Mouse (Mus musculus): ENCODE measurements around the gene Nosip. TPM values are rescaled to one million over a fixed set of nuclear protein-coding genes. Genes with fewer than 3 reads are reported as not detected.
"Not testable (repeated sequence)": the region's sequence is repeated elsewhere in the genome, so short reads cannot be mapped to it uniquely, and the experiment has no call there.

Gene Nosip
- polyA plus RNA-seq, 1 experiment from 2014 or later: 31.5 TPM

DNA sequence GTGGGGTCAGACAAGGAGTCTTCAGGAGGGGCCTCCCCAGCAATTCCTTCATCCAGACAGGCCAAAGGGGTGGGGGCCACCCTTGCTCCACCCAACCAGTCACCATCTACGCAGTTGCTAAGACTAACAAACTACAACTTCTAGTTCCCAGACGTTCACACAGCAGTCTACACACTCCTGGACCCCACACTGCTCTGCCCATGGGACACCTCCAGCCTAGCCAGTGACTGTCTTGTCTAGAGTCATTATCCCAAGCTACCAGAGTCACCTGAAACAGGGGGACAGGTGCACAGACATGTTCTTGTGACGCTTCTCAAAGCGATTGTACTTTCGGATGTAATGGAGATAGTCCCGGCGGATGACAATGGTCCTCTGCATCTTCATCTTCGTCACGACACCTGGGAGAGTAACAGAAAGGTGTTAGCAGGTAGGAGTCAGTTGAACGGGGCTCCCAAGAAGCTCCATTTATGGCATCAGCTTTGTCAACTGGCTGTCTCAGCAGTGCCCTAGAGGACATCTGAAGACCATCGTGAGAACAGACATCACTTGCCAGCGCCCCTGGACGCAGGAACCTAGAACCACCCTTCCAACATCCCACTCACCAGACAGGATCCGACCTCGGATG lies 60.4 kb downstream of the Nosip start:
- Histone ChIP-seq H3K27me3 (no peaks in the 10 kb centered on the region), H3K36me3 (peaks cover 77% of the 10 kb centered on the region), H3K9ac (peak overlapping the region; percentile 98), H3K4me3 (replicated peaks) (peak overlapping the region; percentile 95), H3K4me1 (replicated peaks) (peaks cover 87% of the 10 kb centered on the region), H3K4me2 (peak overlapping the region; percentile 94), H3K27ac (peak overlapping the region; percentile 89), H3K9me3 (replicated peaks) (no peaks in the 10 kb centered on the region)
- no peak for ATAC-seq (ENCODE audit: low read depth)
- WGBS (ENCODE audit: insufficient replicate concordance): 61% methylated on average over 15 of the region's 15 CpGs
- DNase-seq: no peak

DNA sequence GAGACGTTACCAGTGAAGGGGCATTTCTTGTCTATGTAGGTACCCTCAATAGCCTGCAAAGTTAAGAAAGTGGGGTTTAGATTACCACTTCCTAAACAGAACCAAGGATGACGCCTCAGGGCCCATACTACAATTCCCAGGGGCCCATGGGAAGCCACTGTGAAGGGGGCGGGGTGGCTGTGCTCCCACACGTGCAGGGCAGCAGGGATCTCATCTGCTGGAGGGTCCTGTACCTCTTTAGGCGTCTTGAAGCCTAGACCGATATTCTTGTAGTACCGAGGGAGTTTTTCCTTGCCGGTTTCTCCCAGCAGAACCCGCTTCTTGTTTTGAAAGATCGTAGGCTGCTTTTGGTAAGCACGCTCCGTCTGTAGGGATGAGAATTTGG lies 60.9 kb downstream of the Nosip start:
- Histone ChIP-seq H3K4me3 (replicated peaks) (peak overlapping the region; percentile 95), H3K9ac (peak overlapping the region; percentile 98), H3K4me1 (replicated peaks) (peaks cover 87% of the 10 kb centered on the region), H3K27ac (peak overlapping the region; percentile 89), H3K4me2 (peak overlapping the region; percentile 94), H3K27me3 (no peaks in the 10 kb centered on the region), H3K36me3 (peaks cover 80% of the 10 kb centered on the region), H3K9me3 (replicated peaks) (no peaks in the 10 kb centered on the region)
- ATAC-seq (ENCODE audit: low read depth): no peak
- DNase-seq: no peak
- 7% methylated on average over 12 of the region's 12 CpGs for WGBS (ENCODE audit: insufficient replicate concordance)

DNA sequence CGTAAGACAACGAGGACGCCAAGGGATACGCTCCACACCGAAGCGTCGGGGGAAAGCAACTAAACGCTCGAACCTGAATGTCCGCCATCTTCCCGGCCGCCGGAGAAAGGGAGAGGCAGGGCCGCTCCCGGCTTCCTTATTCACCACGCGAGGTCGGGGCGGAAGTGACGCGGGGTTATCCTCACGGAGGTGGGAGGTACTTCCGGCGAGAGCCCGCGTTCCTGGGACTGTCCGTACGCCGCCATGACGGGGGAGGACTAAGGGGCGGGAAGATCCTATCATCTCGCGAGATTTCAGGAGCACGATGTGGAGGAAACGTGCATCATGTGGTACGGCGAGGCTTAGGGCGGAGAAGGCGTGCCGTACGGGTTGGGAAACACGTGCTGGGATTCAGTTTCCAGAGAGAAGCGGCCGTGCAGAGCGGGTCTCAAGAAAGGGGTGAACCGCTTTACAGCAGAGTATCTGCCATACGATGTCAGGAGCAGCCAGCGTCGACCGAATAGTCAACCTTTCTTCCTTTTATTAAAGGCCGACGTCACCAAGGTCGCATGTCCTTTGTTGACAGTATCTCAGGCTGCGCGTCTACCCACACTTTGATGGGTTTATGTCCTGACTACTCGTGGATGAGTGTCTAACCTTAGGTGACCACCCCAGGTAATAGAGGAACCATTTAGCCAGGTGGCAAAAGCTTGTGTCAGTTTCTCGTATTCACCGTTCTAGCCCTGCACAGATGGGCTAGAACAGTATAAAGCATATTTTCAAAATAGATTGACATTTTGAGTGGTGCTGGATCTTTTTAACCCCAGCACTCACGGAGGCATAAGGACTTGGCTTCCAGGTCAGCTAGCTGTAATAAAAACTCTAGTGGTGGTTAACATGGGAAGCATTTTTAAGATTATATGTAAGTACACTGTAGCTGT lies 62.3 kb downstream of the Nosip start, which contains the start of gene Rps11:
Gene Rps11 (minus strand): TSS at position 216 of the 920 bp plus-strand sequence.
- Histone ChIP-seq H3K27me3 (no peaks in the 10 kb centered on the region), H3K4me1 (replicated peaks) (peaks cover 79% of the 10 kb centered on the region), H3K36me3 (peaks cover 73% of the 10 kb centered on the region), H3K9me3 (replicated peaks) (no peaks in the 10 kb centered on the region), H3K4me3 (replicated peaks) (peak within 1 kb of the TSS; percentile 95), H3K9ac (peak within 1 kb of the TSS; percentile 98), H3K4me2 (peak within 1 kb of the TSS; percentile 94), H3K27ac (peak within 1 kb of the TSS; percentile 94)
- peak; percentile 99 for DNase-seq
- WGBS (ENCODE audit: insufficient replicate concordance): under 1% methylated on average over 59 of the region's 59 CpGs
- peak; percentile 78 for ATAC-seq (ENCODE audit: low read depth)

DNA sequence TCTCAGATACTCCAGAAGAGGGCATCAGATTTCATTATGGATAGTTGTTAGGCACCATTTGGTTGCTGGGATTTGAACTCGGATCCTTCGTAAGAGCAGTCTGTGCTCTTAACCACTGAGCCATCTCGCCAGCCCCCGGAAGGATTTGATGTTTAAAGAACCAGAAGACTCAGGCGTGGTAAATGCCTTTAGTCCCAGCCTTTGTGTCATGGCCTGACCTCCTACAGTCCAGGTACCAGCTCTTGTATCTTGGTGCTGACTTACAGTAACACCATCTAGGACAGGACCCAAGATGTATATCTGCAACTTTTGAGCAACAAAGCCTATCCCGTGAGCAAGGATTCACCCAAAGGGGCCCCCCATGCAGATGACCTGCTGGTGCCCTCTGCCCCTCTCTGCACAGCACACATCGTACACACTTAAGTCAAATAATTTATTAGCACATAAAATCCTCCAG lies 62.9 kb downstream of the Nosip start:
- peak; percentile 57 for DNase-seq

DNA sequence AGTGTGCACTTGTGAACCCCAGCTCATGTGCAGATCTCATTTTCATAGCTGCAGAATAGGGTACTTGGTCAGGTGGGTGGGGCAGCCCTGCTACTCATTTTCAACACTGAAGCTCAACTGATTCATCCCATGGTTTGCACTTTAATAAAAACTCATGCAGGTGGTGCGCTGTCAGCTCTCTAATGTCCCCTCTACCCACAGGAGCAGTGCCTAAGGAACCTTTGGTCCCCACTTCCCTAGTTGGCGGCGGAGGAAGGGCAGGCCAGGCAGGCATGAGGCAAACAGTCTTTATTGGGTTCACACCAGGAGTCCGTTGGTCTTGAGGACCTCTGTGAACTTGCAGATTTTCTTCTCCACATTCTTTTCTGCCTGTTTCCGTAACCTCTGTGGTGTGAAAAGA lies 63.4 kb downstream of the Nosip start:
- ATAC-seq (ENCODE audit: low read depth); DNase-seq; H3K27me3 ChIP-seq; H3K9me3 ChIP-seq (replicated peaks): not testable (repeated sequence)
- 56% methylated on average over 5 of the region's 5 CpGs for WGBS (ENCODE audit: insufficient replicate concordance)
- peaks cover 61% of the 10 kb centered on the region for H3K36me3 ChIP-seq
- H3K4me1 ChIP-seq (replicated peaks): peaks cover 81% of the 10 kb centered on the region
- H3K4me3 ChIP-seq (replicated peaks): peak overlapping the region; percentile 82
- H3K4me2 ChIP-seq: peak overlapping the region; percentile 94
- H3K27ac ChIP-seq: peak overlapping the region; percentile 94
- H3K9ac ChIP-seq: peak overlapping the region; percentile 95

More for the DNA sequence above, 62.9 kb downstream of the Nosip start:
- no peaks in the 10 kb centered on the region for H3K27me3 ChIP-seq
- H3K4me1 ChIP-seq (replicated peaks): peaks cover 81% of the 10 kb centered on the region
- H3K27ac ChIP-seq: peak overlapping the region; percentile 94
- peaks cover 66% of the 10 kb centered on the region for H3K36me3 ChIP-seq
- no peak for ATAC-seq (ENCODE audit: low read depth)
- H3K9ac ChIP-seq: peak overlapping the region; percentile 95
- H3K9me3 ChIP-seq (replicated peaks): no peaks in the 10 kb centered on the region
- peak overlapping the region; percentile 94 for H3K4me2 ChIP-seq
- peak overlapping the region; percentile 82 for H3K4me3 ChIP-seq (replicated peaks)
- WGBS (ENCODE audit: insufficient replicate concordance): 14% methylated on average over 7 of the region's 7 CpGs

DNA sequence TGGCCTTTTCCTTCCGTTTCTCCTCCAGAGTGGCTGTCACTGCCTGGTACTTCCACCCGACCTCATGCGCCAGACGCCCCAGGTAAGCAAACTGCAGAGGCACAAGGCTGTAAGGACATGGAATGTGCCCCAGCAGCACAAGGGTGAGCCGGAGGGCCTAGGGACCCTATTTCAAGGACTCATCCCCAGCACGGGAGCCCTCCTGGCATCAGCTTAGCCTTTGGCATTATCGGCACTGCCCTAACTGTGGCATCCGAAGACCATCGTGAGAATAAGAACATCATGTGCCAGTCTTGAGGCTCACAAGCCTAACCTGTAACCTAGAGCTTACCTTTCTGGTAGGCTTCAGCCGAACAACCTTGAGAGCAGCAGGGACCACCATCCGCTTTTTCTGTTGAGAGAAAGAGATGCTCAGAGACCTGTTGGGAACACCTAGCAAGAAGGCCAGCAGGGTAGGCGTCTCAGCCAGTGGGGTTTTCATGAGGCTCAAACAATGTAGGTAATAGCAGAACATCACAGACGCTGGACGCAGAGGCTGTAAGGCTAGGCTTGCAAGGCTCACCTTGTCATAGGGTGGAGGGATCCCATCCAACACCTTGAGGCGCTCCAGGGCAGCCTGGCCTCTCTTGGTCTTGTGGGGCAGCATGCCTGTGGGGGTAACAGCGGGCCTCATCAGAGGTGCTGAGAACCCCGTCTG lies 64.1 kb downstream of the Nosip start:
- WGBS (ENCODE audit: insufficient replicate concordance): 53% methylated on average over 17 of the region's 17 CpGs

DNA sequence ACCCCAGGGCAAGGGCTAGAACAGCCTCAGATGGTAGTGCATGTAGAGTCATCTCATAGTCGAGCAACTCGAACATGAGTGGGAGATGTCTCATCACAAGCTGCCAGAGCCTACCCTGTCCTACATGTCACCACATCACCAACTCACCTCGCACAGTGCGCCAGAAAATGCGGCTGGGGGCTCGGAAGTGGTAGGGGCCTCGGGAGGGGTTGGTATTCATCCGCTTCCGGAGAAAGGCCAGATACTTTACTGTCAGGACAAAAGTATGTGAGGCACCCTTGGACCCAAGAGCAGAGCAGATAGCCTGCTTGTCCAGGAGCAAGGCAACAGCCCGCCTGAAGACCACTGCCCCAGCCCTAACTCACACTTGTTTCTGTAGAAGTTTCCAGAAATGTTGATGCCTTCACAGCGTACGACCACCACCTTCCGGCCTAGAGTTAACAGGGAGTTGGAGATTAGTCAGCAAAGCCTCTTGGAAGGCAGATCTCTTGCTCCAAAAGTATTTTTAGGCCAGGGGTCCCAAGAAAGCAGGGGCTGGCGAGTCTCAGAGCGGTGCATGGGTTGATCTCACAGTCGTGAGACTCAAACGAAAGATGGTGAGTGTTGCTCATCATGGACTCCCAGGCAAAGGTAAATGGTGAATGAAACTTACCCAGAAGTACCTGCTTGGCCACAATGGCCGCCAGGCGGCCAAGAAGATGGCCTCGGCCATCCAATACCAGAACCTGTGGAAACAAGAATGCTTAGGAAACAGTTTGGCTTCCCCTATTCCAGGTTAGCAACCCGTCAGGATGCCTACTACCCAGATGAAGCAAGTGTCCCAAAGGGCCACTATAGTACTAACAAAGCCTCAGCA lies 64.8 kb downstream of the Nosip start:
- no peak for ATAC-seq (ENCODE audit: low read depth)
- Histone ChIP-seq H3K4me3 (replicated peaks) (peak overlapping the region; percentile 82), H3K36me3 (peaks cover 51% of the 10 kb centered on the region), H3K9ac (peak overlapping the region; percentile 95), H3K4me2 (peak overlapping the region; percentile 94), H3K27ac (peak overlapping the region; percentile 94), H3K9me3 (replicated peaks) (no peaks in the 10 kb centered on the region), H3K27me3 (no peaks in the 10 kb centered on the region), H3K4me1 (replicated peaks) (peaks cover 79% of the 10 kb centered on the region)
- WGBS (ENCODE audit: insufficient replicate concordance): 15% methylated on average over 21 of the region's 21 CpGs
- DNase-seq: no peak

More for the DNA sequence above, 64.1 kb downstream of the Nosip start:
- Histone ChIP-seq H3K4me2 (peak overlapping the region; percentile 94), H3K27me3 (no peaks in the 10 kb centered on the region), H3K9me3 (replicated peaks) (no peaks in the 10 kb centered on the region), H3K4me3 (replicated peaks) (peak overlapping the region; percentile 82), H3K36me3 (peaks cover 58% of the 10 kb centered on the region), H3K27ac (peak overlapping the region; percentile 94), H3K4me1 (replicated peaks) (peaks cover 79% of the 10 kb centered on the region), H3K9ac (peak overlapping the region; percentile 95)
- no peak for ATAC-seq (ENCODE audit: low read depth)
- DNase-seq: no peak

MicroRNA genes within 50 kb of the gene (microRNA counts, 519-probe panel; counts per million panel counts)
- microRNA mmu-miR-150: 2,235 counts per million, percentile 8 among the panel's probes with 10 or more counts

Small RNA genes lying within 50 kb of the gene (microRNA-seq; reads per million reads assigned to microRNA genes)
- gene Mir150 (30.0 reads per million, percentile 38 among the genes with 10 or more reads in this experiment), gene Mir5121 (47.3 reads per million, percentile 42 among the genes with 10 or more reads in this experiment), gene Mir7054 (not detected)

Other genes starting within 250 kb of the Nosip start
- gene Nup62, start 246.3 kb upstream of the Nosip start, polyA plus RNA-seq (2015; fragmentation: Nextera tagmentation; extraction: Ambion mirVana): 60.8 and 68.9 TPM in 2 replicates
- 0.70 and 1.1 TPM in 2 replicates for gene Il4i1, start 246.0 kb upstream of the Nosip start, polyA plus RNA-seq (2015; fragmentation: Nextera tagmentation; extraction: Ambion mirVana)
- 5.3 and 5.4 TPM in 2 replicates for gene Atf5, start 245.8 kb upstream of the Nosip start, polyA plus RNA-seq (2015; fragmentation: Nextera tagmentation; extraction: Ambion mirVana)
- 32.0 and 32.1 TPM in 2 replicates for gene Akt1s1, start 213.4 kb upstream of the Nosip start, polyA plus RNA-seq (2015; fragmentation: Nextera tagmentation; extraction: Ambion mirVana)
- gene Tbc1d17, start 213.3 kb upstream of the Nosip start, polyA plus RNA-seq (2015; fragmentation: Nextera tagmentation; extraction: Ambion mirVana): 29.0 and 30.0 TPM in 2 replicates
- gene Pnkp, start 205.3 kb upstream of the Nosip start, polyA plus RNA-seq (2015; fragmentation: Nextera tagmentation; extraction: Ambion mirVana): 22.8 and 24.2 TPM in 2 replicates
- gene Ptov1, start 192.6 kb upstream of the Nosip start, polyA plus RNA-seq (2015; fragmentation: Nextera tagmentation; extraction: Ambion mirVana): 50.4 and 57.0 TPM in 2 replicates
- 47.2 and 51.2 TPM in 2 replicates for gene Med25, start 169.7 kb upstream of the Nosip start, polyA plus RNA-seq (2015; fragmentation: Nextera tagmentation; extraction: Ambion mirVana)
- gene Fuz, start 166.3 kb upstream of the Nosip start, polyA plus RNA-seq (2015; fragmentation: Nextera tagmentation; extraction: Ambion mirVana): 7.2 and 7.5 TPM in 2 replicates
- gene Ap2a1, start 132.9 kb upstream of the Nosip start, polyA plus RNA-seq (2015; fragmentation: Nextera tagmentation; extraction: Ambion mirVana): 69.5 and 82.4 TPM in 2 replicates
- 0.07 and 0.22 TPM in 2 replicates for gene Tsks, start 119.2 kb upstream of the Nosip start, polyA plus RNA-seq (2015; fragmentation: Nextera tagmentation; extraction: Ambion mirVana)
- gene Cpt1c, start 87.6 kb upstream of the Nosip start, polyA plus RNA-seq (2015; fragmentation: Nextera tagmentation; extraction: Ambion mirVana): 1.9 and 2.3 TPM in 2 replicates
- gene Prmt1, start 75.9 kb upstream of the Nosip start, polyA plus RNA-seq (2015; fragmentation: Nextera tagmentation; extraction: Ambion mirVana): 214 and 220 TPM in 2 replicates
- 41.0 and 42.4 TPM in 2 replicates for gene Irf3, start 64.8 kb upstream of the Nosip start, polyA plus RNA-seq (2015; fragmentation: Nextera tagmentation; extraction: Ambion mirVana)
- gene Bcl2l12, start 63.7 kb upstream of the Nosip start, polyA plus RNA-seq (2015; fragmentation: Nextera tagmentation; extraction: Ambion mirVana): 18.2 and 20.1 TPM in 2 replicates
- gene Scaf1, start 46.1 kb upstream of the Nosip start, polyA plus RNA-seq (2015; fragmentation: Nextera tagmentation; extraction: Ambion mirVana): 10.4 and 11.8 TPM in 2 replicates
- gene Rras, start 44.5 kb upstream of the Nosip start, polyA plus RNA-seq (2015; fragmentation: Nextera tagmentation; extraction: Ambion mirVana): 14.4 and 15.0 TPM in 2 replicates
- 1.7 and 2.2 TPM in 2 replicates for gene Prr12, start 9.5 kb upstream of the Nosip start, polyA plus RNA-seq (2015; fragmentation: Nextera tagmentation; extraction: Ambion mirVana)
- gene Prrg2, start 248 bp downstream of the Nosip start, polyA plus RNA-seq (2015; fragmentation: Nextera tagmentation; extraction: Ambion mirVana): 7.1 and 7.8 TPM in 2 replicates
- 35.6 and 38.7 TPM in 2 replicates for gene Rcn3, start 29.8 kb downstream of the Nosip start, polyA plus RNA-seq (2015; fragmentation: Nextera tagmentation; extraction: Ambion mirVana)
- gene Fcgrt, start 41.4 kb downstream of the Nosip start, polyA plus RNA-seq (2015; fragmentation: Nextera tagmentation; extraction: Ambion mirVana): 29.2 and 31.9 TPM in 2 replicates
- gene Rps11, start 62.0 kb downstream of the Nosip start, polyA plus RNA-seq (2015; fragmentation: Nextera tagmentation; extraction: Ambion mirVana): 1,277 and 1,372 TPM in 2 replicates
- gene Rpl13a, start 66.3 kb downstream of the Nosip start, polyA plus RNA-seq (2015; fragmentation: Nextera tagmentation; extraction: Ambion mirVana): 972 and 1,063 TPM in 2 replicates
- gene Gm45713, start 73.8 kb downstream of the Nosip start, polyA plus RNA-seq (2015; fragmentation: Nextera tagmentation; extraction: Ambion mirVana): 0.12 and 0.37 TPM in 2 replicates
- 4.5 and 5.4 TPM in 2 replicates for gene Flt3l, start 74.0 kb downstream of the Nosip start, polyA plus RNA-seq (2015; fragmentation: Nextera tagmentation; extraction: Ambion mirVana)
- 51.7 and 54.8 TPM in 2 replicates for gene Pih1d1, start 91.9 kb downstream of the Nosip start, polyA plus RNA-seq (2015; fragmentation: Nextera tagmentation; extraction: Ambion mirVana)
- gene Aldh16a1, start 92.2 kb downstream of the Nosip start, polyA plus RNA-seq (2015; fragmentation: Nextera tagmentation; extraction: Ambion mirVana): 28.0 and 30.3 TPM in 2 replicates
- not detected in 2 replicates for gene Slc17a7, start 101.5 kb downstream of the Nosip start, polyA plus RNA-seq (2015; fragmentation: Nextera tagmentation; extraction: Ambion mirVana)
- not detected in 2 replicates for gene Gfy, start 117.1 kb downstream of the Nosip start, polyA plus RNA-seq (2015; fragmentation: Nextera tagmentation; extraction: Ambion mirVana)
- gene Pth2, start 118.6 kb downstream of the Nosip start, polyA plus RNA-seq (2015; fragmentation: Nextera tagmentation; extraction: Ambion mirVana): not detected in 2 replicates
- gene Ccdc155, start 142.5 kb downstream of the Nosip start, polyA plus RNA-seq (2015; fragmentation: Nextera tagmentation; extraction: Ambion mirVana): 0.07 and 0.14 TPM in 2 replicates
- 2.6 and 2.8 TPM in 2 replicates for gene Dkkl1, start 149.7 kb downstream of the Nosip start, polyA plus RNA-seq (2015; fragmentation: Nextera tagmentation; extraction: Ambion mirVana)
- gene Tead2, start 153.3 kb downstream of the Nosip start, polyA plus RNA-seq (2015; fragmentation: Nextera tagmentation; extraction: Ambion mirVana): 11.8 and 12.0 TPM in 2 replicates
- gene Cd37, start 176.7 kb downstream of the Nosip start, polyA plus RNA-seq (2015; fragmentation: Nextera tagmentation; extraction: Ambion mirVana): 10.3 and 10.8 TPM in 2 replicates
- not detected in 2 replicates for gene Slc6a16, start 178.7 kb downstream of the Nosip start, polyA plus RNA-seq (2015; fragmentation: Nextera tagmentation; extraction: Ambion mirVana)
- gene Slc6a21, start 215.1 kb downstream of the Nosip start, polyA plus RNA-seq (2015; fragmentation: Nextera tagmentation; extraction: Ambion mirVana): not detected in 2 replicates

All from liver, embryonic 13.5 days (tissue).